Mouse (Mus musculus) midbrain, embryonic 16.5 days (tissue): ENCODE results near the gene Nrn1l. TPM values are rescaled to one million over a fixed set of nuclear protein-coding genes. Genes with fewer than 3 reads are reported as not detected.

ENCODE experiments used
- ATAC-seq: fragments of 200-750 bp; cut with Nextera tagmentation; 2 replicates; pipeline ENCODE4 v1.8.0; 2017; ENCODE audit warnings: moderate TSS enrichment
- H3K27ac ChIP-seq: fragments of 300-500 bp; sonication (generic); 2 replicates; pipeline ENCODE4 v1.5.1; 2014; ENCODE audit warnings: mild to moderate bottlenecking, low read length, mixed read lengths
- H3K27me3 ChIP-seq: fragments of 300-500 bp; sonication (generic); 2 replicates; pipeline ENCODE4 v1.6.1; 2014; ENCODE audit warnings: low read depth, low read length, mixed read lengths; ENCODE audit not compliant: control insufficient read depth, insufficient read depth
- H3K36me3 ChIP-seq: fragments of 300-500 bp; sonication (generic); 2 replicates; pipeline ENCODE4 v1.6.1; 2014; ENCODE audit warnings: mild to moderate bottlenecking, low read length, moderate library complexity, mixed read lengths; ENCODE audit not compliant: control insufficient read depth, insufficient read depth
- H3K4me1 ChIP-seq: fragments of 300-500 bp; sonication (generic); 2 replicates; pipeline ENCODE4 v1.6.1; 2014; ENCODE audit warnings: mild to moderate bottlenecking, low read length, mixed read lengths; ENCODE audit not compliant: control insufficient read depth, insufficient read depth
- H3K4me2 ChIP-seq: fragments of 300-500 bp; sonication (generic); 2 replicates; pipeline ENCODE4 v1.6.1; 2014; ENCODE audit warnings: mild to moderate bottlenecking, low read length, mixed read lengths
- H3K4me3 ChIP-seq: fragments of 300-500 bp; sonication (generic); 2 replicates; pipeline ENCODE4 v1.5.1; 2014; ENCODE audit warnings: low read depth, mild to moderate bottlenecking, low read length, moderate library complexity, mixed read lengths
- H3K9ac ChIP-seq: fragments of 300-500 bp; sonication (generic); 2 replicates; pipeline ENCODE4 v1.6.1; 2014; ENCODE audit warnings: low read depth, low read length, mixed read lengths
- H3K9me3 ChIP-seq: fragments of 300-500 bp; sonication (generic); replicated peaks from 2 replicates; pipeline ENCODE4 v1.6.1; 2014; ENCODE audit warnings: mild to moderate bottlenecking, low read length, mixed read lengths; ENCODE audit not compliant: control insufficient read depth, poor library complexity, severe bottlenecking
- WGBS: fragments of 180-500 bp; shearing (Covaris S2); extraction: QIAGEN DNeasy Blood & Tissue Kit; methylation state at CpG from one replicate; pipeline ENCODE4 v1.1.7; 2014; 5-methylcytosine and 5-hydroxymethylcytosine counted together
- polyA plus RNA-seq: library from polyadenylated mRNA; unstranded; fragments of >200 nt; fragmentation: Nextera tagmentation; extraction: Ambion mirVana; gene quantifications from 2 replicates; pipeline ENCODE4 v1.2.1, GENCODE M21; 2015

Nrn1l gene
- polyA plus RNA-seq, 1 experiment from 2014 or later: 0.53 TPM

DNA sequence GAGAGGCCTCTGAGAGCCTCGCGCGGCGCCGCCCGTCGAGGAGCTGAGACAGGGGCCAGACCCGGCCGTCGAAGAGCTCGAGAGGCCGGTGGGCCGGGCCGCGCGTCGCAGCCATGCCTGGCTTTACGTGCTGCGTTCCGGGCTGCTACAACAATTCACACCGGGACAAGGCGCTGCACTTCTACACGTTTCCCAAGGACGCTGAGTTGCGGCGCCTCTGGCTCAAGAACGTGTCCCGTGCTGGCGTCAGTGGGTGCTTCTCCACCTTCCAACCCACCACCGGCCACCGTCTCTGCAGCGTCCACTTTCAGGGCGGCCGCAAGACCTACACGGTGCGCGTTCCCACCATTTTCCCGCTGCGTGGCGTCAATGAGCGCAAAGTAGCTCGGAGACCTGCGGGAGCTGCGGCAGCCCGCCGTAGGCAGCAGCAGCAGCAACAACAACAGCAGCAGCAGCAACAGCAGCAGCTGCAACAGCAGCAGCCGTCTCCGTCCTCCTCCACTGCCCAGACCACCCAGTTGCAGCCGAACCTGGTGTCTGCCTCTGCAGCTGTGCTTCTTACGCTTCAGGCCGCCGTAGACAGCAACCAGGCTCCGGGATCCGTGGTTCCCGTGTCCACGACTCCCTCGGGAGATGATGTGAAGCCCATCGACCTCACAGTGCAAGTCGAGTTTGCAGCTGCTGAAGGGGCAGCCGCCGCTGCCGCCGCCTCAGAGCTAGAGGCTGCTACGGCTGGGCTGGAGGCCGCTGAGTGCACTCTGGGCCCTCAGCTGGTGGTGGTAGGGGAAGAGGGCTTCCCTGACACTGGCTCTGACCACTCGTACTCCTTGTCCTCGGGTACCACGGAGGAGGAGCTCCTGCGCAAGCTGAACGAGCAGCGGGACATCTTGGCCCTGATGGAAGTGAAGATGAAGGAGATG lies 37.9 kb upstream of the Nrn1l start:
- peaks cover 39% of the 10 kb centered on the region for H3K4me1 ChIP-seq
- under 1% methylated on average over 66 of the region's 71 CpGs for WGBS

DNA sequence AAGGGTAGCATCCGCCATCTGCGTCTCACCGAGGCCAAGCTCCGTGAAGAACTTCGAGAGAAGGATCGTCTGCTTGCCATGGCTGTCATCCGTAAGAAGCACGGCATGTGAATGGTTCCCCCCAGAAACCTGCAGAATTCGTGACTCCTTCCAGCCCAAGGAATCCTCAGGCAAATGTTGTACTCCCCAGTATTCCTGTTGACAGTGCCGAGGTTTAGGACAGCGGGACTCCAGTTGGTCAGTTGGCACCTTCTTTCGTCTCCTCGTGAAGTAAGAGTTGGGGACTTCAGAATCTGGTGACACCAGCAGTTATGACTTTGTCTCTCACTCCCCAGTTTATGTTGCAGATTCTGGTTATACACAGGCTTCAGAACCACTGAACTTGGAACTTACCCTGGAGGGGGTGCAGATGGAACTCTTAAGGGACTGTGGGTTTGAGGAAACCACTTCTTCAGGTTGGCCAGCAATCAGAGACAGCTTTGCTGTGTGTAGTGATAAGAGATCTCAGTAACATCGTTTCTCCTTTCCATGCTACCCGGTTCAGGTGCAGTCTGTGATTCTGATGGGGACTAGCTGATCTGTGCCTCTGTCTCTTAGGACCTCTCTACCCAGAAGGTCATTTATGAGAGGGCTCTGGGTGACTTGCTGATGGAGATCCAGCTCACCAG lies 37.1 kb upstream of the Nrn1l start:
- Histone ChIP-seq H3K4me2 (peak overlapping the region; percentile 99), H3K27me3 (no peaks in the 10 kb centered on the region), H3K4me3 (peak overlapping the region; percentile 66), H3K9me3 (no peaks in the 10 kb centered on the region), H3K9ac (peak overlapping the region; percentile 84), H3K4me1 (peaks cover 37% of the 10 kb centered on the region), H3K36me3 (no peaks in the 10 kb centered on the region), H3K27ac (peak overlapping the region; percentile 84)
- WGBS: 21% methylated on average over 15 of the region's 15 CpGs
- no peak for ATAC-seq

More for the DNA sequence above, 37.9 kb upstream of the Nrn1l start:
- Histone ChIP-seq H3K27ac (peak overlapping the region; percentile 84), H3K27me3 (no peaks in the 10 kb centered on the region), H3K4me3 (peak overlapping the region; percentile 66), H3K9me3 (no peaks in the 10 kb centered on the region), H3K4me2 (peak overlapping the region; percentile 99), H3K9ac (peak overlapping the region; percentile 84), H3K36me3 (no peaks in the 10 kb centered on the region)
- peak; percentile 25 for ATAC-seq

DNA sequence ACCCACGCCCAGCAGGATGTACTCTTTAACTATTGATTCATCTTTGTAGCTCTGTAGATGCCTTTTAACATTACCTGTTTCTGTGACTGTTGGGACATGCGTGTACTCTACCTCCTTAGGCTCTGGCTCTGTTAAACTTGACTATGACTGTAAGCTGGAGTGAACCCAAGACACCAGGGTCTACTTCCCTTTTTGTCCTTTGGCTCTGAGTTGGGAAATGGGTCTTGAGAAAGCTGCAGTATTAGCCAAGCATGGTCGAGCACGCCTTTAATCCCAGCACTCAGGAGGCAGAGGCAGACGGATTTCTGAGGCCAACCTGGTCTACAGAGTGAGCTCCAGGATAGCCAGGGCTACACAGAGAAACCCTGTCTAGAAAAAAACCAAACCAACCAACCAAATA lies 34.9 kb upstream of the Nrn1l start:
- peaks cover 51% of the 10 kb centered on the region for H3K4me1 ChIP-seq
- no peak overlapping the region for H3K27ac ChIP-seq
- no peak overlapping the region for H3K4me3 ChIP-seq
- H3K9ac ChIP-seq: no peak overlapping the region
- ATAC-seq: no peak
- 85% methylated on average over 5 of the region's 5 CpGs for WGBS
- H3K36me3 ChIP-seq: no peaks in the 10 kb centered on the region
- H3K4me2 ChIP-seq: no peak overlapping the region
- no peaks in the 10 kb centered on the region for H3K27me3 ChIP-seq
- no peaks in the 10 kb centered on the region for H3K9me3 ChIP-seq

DNA sequence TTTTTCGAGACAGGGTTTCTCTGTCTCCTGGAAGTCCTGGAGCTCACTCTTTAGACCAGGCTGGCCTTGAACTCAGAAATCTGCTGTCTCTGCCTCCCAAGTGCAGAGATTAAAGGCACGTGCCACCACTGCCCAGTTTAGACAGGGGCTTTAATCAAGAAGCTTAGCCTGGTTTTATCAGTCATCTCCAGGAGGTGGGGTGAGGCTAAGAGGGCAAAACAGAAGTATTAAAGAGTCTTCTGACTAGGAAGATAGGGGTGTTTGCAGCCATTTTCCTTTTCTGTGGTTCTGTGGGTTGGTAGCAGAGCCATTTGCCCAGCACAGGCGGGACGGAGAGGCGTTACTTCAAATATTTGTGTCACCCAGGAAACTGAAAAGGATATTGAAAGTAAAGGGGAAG lies 34.1 kb upstream of the Nrn1l start:
- no peak overlapping the region; the same call in 1 of the 2 replicates for H3K4me2 ChIP-seq
- H3K36me3 ChIP-seq: no peaks in the 10 kb centered on the region
- 75% methylated on average over 5 of the region's 5 CpGs for WGBS
- no peak overlapping the region; the same call in 1 of the 2 replicates for H3K27ac ChIP-seq
- ATAC-seq: no peak
- no peaks in the 10 kb centered on the region for H3K27me3 ChIP-seq
- no peaks in the 10 kb centered on the region for H3K9me3 ChIP-seq
- H3K4me1 ChIP-seq: peaks cover 58% of the 10 kb centered on the region
- H3K4me3 ChIP-seq: no peak overlapping the region
- no peak overlapping the region for H3K9ac ChIP-seq

DNA sequence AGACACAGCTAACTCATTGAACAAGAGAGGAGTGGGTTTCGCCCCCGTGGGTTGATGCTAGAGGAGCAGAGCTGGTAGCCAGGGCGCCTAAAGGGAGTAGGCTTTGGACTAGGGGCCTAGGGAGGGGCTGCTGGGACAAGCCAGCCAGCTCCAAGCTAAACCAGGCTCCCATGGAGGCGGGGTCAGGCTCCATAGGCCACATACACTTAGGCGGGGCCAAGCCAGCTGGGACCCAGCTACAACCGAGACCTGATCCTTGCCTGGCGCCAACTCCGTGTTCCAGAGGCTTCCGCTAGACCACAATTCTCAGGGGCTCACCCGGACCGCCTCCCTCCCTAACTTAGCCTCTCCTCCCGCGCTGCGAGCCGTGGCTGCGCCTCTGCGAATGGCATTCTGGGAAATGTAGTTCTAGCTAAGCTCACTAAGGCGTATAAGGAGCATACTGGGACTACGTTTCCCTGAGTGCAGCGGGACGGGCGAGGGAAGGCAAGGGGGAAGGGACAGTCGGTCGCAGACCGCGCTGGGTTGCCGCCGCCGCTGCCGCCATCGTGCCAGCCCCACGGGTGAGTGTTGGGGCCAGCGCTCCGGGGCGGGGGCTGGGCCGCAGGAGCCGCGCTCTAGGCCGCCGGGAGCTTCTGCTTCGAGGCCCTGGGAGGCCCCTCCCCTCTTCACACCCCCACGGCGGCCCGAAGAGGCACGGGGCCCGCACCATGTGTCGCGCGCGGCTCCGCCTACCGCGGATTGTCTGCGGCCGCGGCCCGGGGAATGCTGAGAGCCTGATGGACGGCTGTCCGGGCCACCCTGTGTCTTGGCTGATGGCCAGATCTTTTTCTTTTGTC lies 33.0 kb upstream of the Nrn1l start, which contains the start of gene Nutf2:
Gene Nutf2 (plus strand): TSS at position 438 of the 839 bp plus-strand sequence.
- Histone ChIP-seq H3K36me3 (no peaks in the 10 kb centered on the region), H3K27ac (peak within 1 kb of the TSS; percentile 90), H3K9ac (peak within 1 kb of the TSS; percentile 93), H3K4me2 (peak within 1 kb of the TSS; percentile 93), H3K4me3 (peak within 1 kb of the TSS; percentile 91), H3K4me1 (peaks cover 61% of the 10 kb centered on the region), H3K27me3 (no peaks in the 10 kb centered on the region), H3K9me3 (no peaks in the 10 kb centered on the region)
- peak; percentile 98 for ATAC-seq
- WGBS: under 1% methylated on average over 56 of the region's 59 CpGs

DNA sequence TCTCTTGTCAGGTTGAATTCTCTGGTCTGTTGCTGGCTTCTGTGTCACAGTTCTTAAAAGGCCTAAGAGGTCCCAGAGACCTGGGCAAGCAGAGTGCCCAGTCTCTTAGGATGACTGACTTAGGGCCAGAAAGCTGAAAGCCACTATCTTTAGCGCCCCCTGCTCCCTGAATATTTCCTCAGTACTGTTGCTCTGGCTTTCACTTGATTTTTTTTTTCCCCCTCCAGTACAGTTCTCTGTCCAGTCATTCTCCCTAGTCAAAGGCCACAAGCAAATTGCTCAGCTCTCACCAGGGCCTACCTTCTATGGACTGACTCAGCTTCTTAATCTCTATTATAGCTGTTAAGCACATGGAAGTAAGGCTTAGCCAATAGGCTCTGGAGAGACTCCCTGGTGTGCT lies 31.4 kb upstream of the Nrn1l start:
- 0% methylated on average over 1 of the region's 1 CpGs for WGBS
- peak overlapping the region; percentile 93 for H3K9ac ChIP-seq
- peaks cover 48% of the 10 kb centered on the region for H3K4me1 ChIP-seq
- peak overlapping the region; percentile 93 for H3K4me2 ChIP-seq
- ATAC-seq: no peak
- H3K4me3 ChIP-seq: peak overlapping the region; percentile 91
- no peaks in the 10 kb centered on the region for H3K27me3 ChIP-seq
- no peaks in the 10 kb centered on the region for H3K9me3 ChIP-seq
- no peak overlapping the region for H3K27ac ChIP-seq
- no peaks in the 10 kb centered on the region for H3K36me3 ChIP-seq

DNA sequence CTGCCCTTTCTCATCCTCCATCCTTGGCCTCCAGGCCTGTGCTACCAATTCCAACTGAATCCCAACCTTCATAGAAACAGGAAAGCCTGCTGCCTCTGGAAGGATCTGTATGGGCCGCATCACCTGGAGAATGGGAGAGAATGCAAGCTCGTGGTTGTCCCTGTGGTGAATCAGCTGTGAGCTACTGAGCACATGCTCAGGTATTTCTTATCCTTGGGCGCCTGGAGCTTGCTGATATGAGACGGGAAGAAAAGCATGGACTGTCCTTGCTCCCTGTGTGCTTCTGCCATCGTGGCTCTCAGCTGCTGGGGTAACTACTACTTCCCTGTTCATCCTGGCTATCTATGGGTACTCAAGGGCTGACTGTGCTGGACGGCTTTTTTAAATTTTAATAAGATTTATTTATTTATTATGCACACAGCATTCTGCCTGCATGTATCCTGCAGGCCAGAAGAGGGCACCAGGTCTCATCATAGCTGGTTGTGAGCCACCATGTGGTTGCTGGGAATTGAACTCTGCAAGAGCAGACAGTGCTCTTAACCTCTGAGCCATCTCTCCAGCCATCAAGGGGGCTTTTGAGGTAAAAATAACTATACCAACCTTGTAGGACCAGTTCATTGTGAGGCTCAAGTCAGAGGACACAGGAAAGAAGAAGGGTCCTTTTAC lies 26.9 kb upstream of the Nrn1l start:
- 84% methylated on average over 6 of the region's 6 CpGs for WGBS
- Histone ChIP-seq H3K9ac (no peak overlapping the region), H3K27me3 (no peaks in the 10 kb centered on the region), H3K9me3 (no peaks in the 10 kb centered on the region), H3K4me2 (no peak overlapping the region), H3K4me1 (peaks cover 25% of the 10 kb centered on the region), H3K27ac (no peak overlapping the region), H3K36me3 (peaks cover 13% of the 10 kb centered on the region), H3K4me3 (no peak overlapping the region)
- no peak for ATAC-seq

DNA sequence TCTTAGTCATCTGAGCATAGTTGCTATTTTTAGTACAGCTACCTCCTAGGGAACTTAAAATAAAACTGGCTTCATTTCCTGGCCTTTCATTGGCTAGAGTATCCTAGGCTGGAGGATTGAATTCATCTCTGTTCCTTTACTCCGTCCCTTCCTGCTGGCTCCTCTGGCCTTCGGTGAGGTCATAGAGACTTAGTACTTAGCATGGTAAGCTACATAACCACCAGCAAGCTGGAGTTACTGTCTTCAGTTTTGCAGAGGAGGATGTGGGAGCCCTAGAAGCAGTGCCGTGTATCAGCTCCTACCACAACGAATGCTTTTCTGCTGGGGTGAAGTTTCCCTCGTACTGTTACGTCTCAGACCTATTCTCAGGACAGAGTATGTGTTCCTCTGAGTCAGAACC lies 19.1 kb upstream of the Nrn1l start:
- WGBS: 94% methylated on average over 6 of the region's 6 CpGs

More for the DNA sequence above, 19.1 kb upstream of the Nrn1l start:
- Histone ChIP-seq H3K4me3 (no peak overlapping the region), H3K9ac (no peak overlapping the region), H3K4me2 (no peak overlapping the region), H3K4me1 (no peaks in the 10 kb centered on the region), H3K27me3 (no peaks in the 10 kb centered on the region), H3K36me3 (peaks cover 13% of the 10 kb centered on the region), H3K9me3 (no peaks in the 10 kb centered on the region), H3K27ac (no peak overlapping the region)
- ATAC-seq: no peak
